Mouse (Mus musculus) limb, embryonic 10.5 days (tissue): ENCODE results near the gene Galm. TPM values are rescaled to one million over a fixed set of nuclear protein-coding genes. Genes with fewer than 3 reads are reported as not detected.

Experiments used
- DNase-seq: peaks from one replicate; pipeline ENCODE4 v3.0.0-alpha.2; 2017; ENCODE audit warnings: low spot score
- H3K27ac ChIP-seq: fragments of 300-500 bp; sonication (generic); 2 replicates; pipeline ENCODE4 v1.5.1; 2016; ENCODE audit warnings: mild to moderate bottlenecking
- H3K27me3 ChIP-seq: fragments of 300-500 bp; sonication (generic); 2 replicates; pipeline ENCODE4 v1.6.1; 2016; ENCODE audit warnings: low read depth, mild to moderate bottlenecking; ENCODE audit not compliant: poor library complexity, severe bottlenecking
- H3K36me3 ChIP-seq: fragments of 300-500 bp; sonication (generic); 2 replicates; pipeline ENCODE4 v1.6.1; 2016; ENCODE audit warnings: mild to moderate bottlenecking, moderate library complexity
- H3K4me1 ChIP-seq: fragments of 300-500 bp; sonication (generic); 2 replicates; pipeline ENCODE4 v1.6.1; 2016
- H3K4me3 ChIP-seq: fragments of 300-500 bp; sonication (generic); 2 replicates; pipeline ENCODE4 v1.5.1; 2016; ENCODE audit warnings: mild to moderate bottlenecking, moderate library complexity
- H3K9me3 ChIP-seq: fragments of 300-500 bp; sonication (generic); replicated peaks from 2 replicates; pipeline ENCODE4 v1.6.1; 2016; ENCODE audit warnings: mild to moderate bottlenecking
- WGBS: fragments of 180-500 bp; shearing (Covaris S2); methylation state at CpG from one replicate; pipeline ENCODE4 v1.1.7; 2016; 5-methylcytosine and 5-hydroxymethylcytosine counted together
- polyA plus RNA-seq: library from polyadenylated mRNA; unstranded; fragments of >200 nt; fragmentation: Nextera tagmentation; extraction: Ambion mirVana; gene quantifications from 2 replicates; pipeline ENCODE4 v1.2.1, GENCODE M21; 2016

The Galm gene
- polyA plus RNA-seq, 1 experiment from 2014 or later, result 12.8 TPM

- H3K36me3 ChIP-seq, result no peaks in the 10 kb centered on the region
- WGBS, result 95% methylated on average over 8 of the region's 8 CpGs
- no peak for DNase-seq
- no peak overlapping the region for H3K27ac ChIP-seq
- H3K9me3 ChIP-seq, result no peaks in the 10 kb centered on the region
- no peaks in the 10 kb centered on the region for H3K27me3 ChIP-seq
- no peak overlapping the region for H3K4me3 ChIP-seq
- no peaks in the 10 kb centered on the region for H3K4me1 ChIP-seq
Observed at GRCm38 (mm10) chr17:80156905-80157304, 29.6 kb downstream of the Galm start.

- DNase-seq, result no peak
Observed at GRCm38 (mm10) chr17:80157489-80157888, 30.2 kb downstream of the Galm start.

DNA sequence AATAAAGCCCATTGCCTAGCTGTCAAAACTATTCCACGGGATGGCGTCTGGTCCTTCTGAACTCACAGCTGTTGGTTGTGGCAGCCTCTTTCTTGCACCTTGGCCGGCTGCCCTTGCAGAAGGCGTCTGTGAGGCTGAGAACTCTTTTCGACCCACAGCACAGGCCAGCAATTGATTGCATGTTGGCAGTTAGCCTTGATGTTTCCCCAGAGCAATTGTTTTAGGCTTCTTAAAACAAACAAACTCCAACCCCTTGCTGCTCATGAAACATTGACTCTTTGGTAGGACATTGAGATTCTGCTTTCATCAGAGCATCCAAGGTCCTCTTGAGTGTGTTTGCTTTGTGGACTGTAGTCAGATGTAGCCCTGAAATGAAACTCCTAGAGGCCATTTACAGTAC, 33.2 kb downstream of the Galm start:
- H3K4me1 ChIP-seq, result no peaks in the 10 kb centered on the region
- H3K4me3 ChIP-seq, result no peak overlapping the region
- no peaks in the 10 kb centered on the region for H3K9me3 ChIP-seq
- no peaks in the 10 kb centered on the region for H3K36me3 ChIP-seq
- H3K27me3 ChIP-seq, result no peaks in the 10 kb centered on the region
- 79% methylated on average over 5 of the region's 5 CpGs for whole genome bisulfite sequencing
- DNase-seq, result no peak
- H3K27ac ChIP-seq, result no peak overlapping the region

More at GRCm38 (mm10) chr17:80157489-80157888, 30.2 kb downstream of the Galm start:
- no peak overlapping the region for H3K27ac ChIP-seq
- H3K4me1 ChIP-seq, result no peaks in the 10 kb centered on the region
- no peak overlapping the region for H3K4me3 ChIP-seq
- 94% methylated on average over 6 of the region's 6 CpGs for WGBS
- H3K9me3 ChIP-seq, result no peaks in the 10 kb centered on the region
- no peaks in the 10 kb centered on the region for H3K36me3 ChIP-seq
- no peaks in the 10 kb centered on the region for H3K27me3 ChIP-seq

DNA sequence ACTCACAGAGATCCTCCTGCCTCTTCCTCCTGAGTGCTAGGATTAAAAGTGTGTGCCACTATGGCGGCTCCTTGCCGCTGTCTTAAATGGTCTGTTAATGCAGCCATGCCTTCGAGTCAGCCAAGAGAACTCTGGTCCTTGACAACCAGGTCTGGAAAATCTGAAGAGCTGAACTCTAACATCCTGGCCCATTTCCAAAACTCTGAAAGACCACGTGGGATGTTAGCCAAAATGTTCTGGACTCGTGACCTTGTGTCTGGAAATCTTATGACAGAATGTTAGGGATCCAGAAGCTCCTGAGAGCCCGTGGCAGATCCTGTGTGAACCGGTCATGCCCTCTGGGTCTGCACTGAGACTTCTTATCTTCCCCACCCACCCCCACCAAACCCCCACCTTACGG, 36.7 kb downstream of the Galm start:
- Histone ChIP-seq H3K27ac (no peak overlapping the region), H3K27me3 (no peaks in the 10 kb centered on the region), H3K4me3 (no peak overlapping the region), H3K9me3 (no peaks in the 10 kb centered on the region), H3K36me3 (no peaks in the 10 kb centered on the region), H3K4me1 (peaks cover 19% of the 10 kb centered on the region)
- DNase-seq, result no peak
- WGBS, result 95% methylated on average over 8 of the region's 8 CpGs

DNA sequence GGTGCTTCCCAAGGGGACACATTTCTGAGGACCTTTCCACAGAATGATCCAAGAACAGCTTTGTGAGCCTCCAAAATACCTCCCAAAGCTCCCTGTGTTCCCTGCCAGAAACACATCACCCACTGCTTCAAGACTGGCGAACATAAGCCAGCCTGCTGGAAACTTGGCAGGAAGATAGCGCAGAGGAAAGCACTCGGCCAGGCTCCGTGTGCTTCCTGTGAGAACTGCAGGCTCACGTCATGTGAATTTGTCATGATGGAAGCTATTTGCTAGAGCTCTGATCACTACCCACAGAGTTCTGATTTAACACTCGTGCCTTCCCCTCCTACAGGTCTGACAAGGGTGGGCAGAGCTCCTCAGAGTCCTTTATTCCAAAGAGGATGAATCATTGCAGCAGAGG, 38.5 kb downstream of the Galm start:
- no peaks in the 10 kb centered on the region for H3K27me3 ChIP-seq
- no peaks in the 10 kb centered on the region for H3K9me3 ChIP-seq
- H3K36me3 ChIP-seq, result no peaks in the 10 kb centered on the region
- no peak overlapping the region for H3K27ac ChIP-seq
- H3K4me3 ChIP-seq, result no peak overlapping the region
- H3K4me1 ChIP-seq, result peaks cover 23% of the 10 kb centered on the region
- no peak for DNase-seq
- 86% methylated on average over 6 of the region's 6 CpGs for WGBS

DNA sequence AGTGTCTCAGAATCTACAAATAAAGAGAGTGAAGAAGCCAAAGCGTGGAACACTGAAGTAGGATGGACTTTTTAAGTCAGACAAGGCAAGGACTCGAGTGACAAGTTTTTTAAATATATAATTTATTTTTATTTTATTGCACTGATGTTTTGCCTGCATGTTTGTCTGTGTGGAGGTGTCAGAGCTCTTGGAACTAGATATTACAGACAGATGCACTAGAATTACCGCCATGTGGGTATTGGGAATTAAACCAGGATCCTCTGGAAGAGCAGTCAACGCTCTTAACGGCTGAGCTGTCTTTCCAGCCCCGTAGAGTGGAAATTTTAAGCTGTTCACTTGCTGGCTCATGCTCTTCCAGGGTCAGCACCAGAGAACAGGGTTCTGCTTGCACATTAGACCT, 39.1 kb downstream of the Galm start:
- no peaks in the 10 kb centered on the region for H3K9me3 ChIP-seq
- 92% methylated on average over 6 of the region's 6 CpGs for WGBS

GRCm38 (mm10) chr17:80167436-80167835, 40.2 kb downstream of the Galm start:
- peaks cover 23% of the 10 kb centered on the region for H3K4me1 ChIP-seq
- DNase-seq, result no peak
- no peak overlapping the region for H3K4me3 ChIP-seq
- H3K9me3 ChIP-seq, result no peaks in the 10 kb centered on the region
- no peaks in the 10 kb centered on the region for H3K27me3 ChIP-seq
- 77% methylated on average over 4 of the region's 4 CpGs for WGBS
- no peak overlapping the region for H3K27ac ChIP-seq
- H3K36me3 ChIP-seq, result no peaks in the 10 kb centered on the region

More for the DNA sequence above, 39.1 kb downstream of the Galm start:
- DNase-seq, result no peak
- Histone ChIP-seq H3K4me3 (no peak overlapping the region), H3K27me3 (no peaks in the 10 kb centered on the region), H3K4me1 (peaks cover 23% of the 10 kb centered on the region), H3K36me3 (no peaks in the 10 kb centered on the region), H3K27ac (no peak overlapping the region)

DNA sequence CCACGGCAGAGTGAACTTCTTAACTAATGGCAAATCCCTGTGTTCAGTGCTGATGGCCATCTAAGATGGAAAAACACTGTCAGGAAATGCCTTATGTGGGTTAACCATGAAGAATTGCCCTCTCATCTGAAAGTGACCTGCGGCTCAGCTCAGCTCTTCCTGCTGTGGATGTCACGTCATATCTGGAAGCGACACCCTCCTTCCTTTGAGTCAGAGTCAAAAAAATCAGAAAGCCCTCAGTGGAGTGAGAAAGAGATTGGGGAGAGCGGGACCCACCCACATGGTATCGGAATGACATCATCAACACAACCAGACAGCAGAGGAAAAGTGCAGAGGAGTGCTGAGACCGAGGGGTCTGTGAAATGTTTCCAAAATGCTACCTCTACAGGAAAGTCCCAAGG, 40.6 kb downstream of the Galm start:
- 68% methylated on average over 7 of the region's 7 CpGs for WGBS
- H3K4me3 ChIP-seq, result no peak overlapping the region

GRCm38 (mm10) chr17:80168425-80169182, 41.3 kb downstream of the Galm start:
- no peaks in the 10 kb centered on the region for H3K9me3 ChIP-seq
- 30% methylated on average over 16 of the region's 16 CpGs for WGBS
- peak; percentile 80 for DNase-seq
- no peaks in the 10 kb centered on the region for H3K27me3 ChIP-seq
- peaks cover 23% of the 10 kb centered on the region for H3K4me1 ChIP-seq
- peak overlapping the region; percentile 38 for H3K4me3 ChIP-seq
- H3K36me3 ChIP-seq, result no peaks in the 10 kb centered on the region
- H3K27ac ChIP-seq, result peak overlapping the region; percentile 66

More for the DNA sequence above, 40.6 kb downstream of the Galm start:
- Histone ChIP-seq H3K27ac (no peak overlapping the region), H3K4me1 (peaks cover 23% of the 10 kb centered on the region), H3K27me3 (no peaks in the 10 kb centered on the region), H3K9me3 (no peaks in the 10 kb centered on the region), H3K36me3 (no peaks in the 10 kb centered on the region)
- no peak for DNase-seq

GRCm38 (mm10) chr17:80169792-80170191, 42.5 kb downstream of the Galm start:
- no peak for DNase-seq
- peaks cover 27% of the 10 kb centered on the region for H3K4me1 ChIP-seq
- no peaks in the 10 kb centered on the region for H3K36me3 ChIP-seq
- H3K4me3 ChIP-seq, result no peak overlapping the region
- H3K27me3 ChIP-seq, result no peaks in the 10 kb centered on the region
- no peak overlapping the region for H3K27ac ChIP-seq
- no peaks in the 10 kb centered on the region for H3K9me3 ChIP-seq
- WGBS, result 92% methylated on average over 6 of the region's 6 CpGs

DNA sequence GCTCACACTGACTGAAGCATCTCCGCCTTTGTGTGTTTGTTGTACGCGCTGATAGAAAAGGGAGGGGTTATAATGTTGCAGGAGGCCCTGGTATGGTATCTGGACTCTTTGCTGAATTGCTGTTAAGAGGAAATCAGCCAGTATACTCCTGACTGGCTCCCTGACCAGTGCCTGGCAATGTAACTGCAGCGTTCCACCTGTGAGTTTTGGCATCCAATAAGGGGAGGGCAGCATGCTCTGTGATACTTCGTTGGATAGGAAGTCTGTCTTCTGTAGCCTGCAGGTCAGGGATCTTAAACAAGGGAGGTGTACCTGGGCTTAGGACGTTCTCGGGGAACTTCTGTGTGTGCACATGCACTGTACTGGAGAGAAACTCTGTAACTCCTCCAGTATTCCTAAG, 43.7 kb downstream of the Galm start:
- DNase-seq, result no peak

DNA sequence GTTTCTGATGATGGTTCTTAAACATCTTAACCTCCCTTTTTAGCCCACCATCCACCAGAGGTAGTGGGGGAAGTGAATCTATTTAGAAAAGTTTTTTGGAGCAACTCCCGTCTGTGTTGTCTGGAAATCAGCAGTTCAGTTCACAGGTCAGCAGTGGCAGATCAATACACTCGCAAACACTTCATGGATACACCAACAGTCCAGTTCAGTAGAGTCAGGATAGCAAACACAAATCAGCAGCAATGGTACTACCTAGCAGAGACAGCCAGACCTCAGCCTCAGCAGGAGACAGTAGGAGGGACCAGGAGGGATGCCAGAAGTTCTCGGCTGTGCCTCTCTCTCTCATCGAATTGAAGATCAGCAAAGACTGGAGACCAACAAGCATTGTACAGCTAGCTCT, 44.7 kb downstream of the Galm start:
- no peak for DNase-seq
- no peak overlapping the region for H3K4me3 ChIP-seq
- no peaks in the 10 kb centered on the region for H3K9me3 ChIP-seq
- WGBS, result 85% methylated on average over 4 of the region's 4 CpGs
- no peak overlapping the region for H3K27ac ChIP-seq
- no peaks in the 10 kb centered on the region for H3K27me3 ChIP-seq
- H3K4me1 ChIP-seq, result peaks cover 33% of the 10 kb centered on the region
- no peaks in the 10 kb centered on the region for H3K36me3 ChIP-seq

More for the DNA sequence above, 43.7 kb downstream of the Galm start:
- no peak overlapping the region for H3K27ac ChIP-seq
- no peak overlapping the region for H3K4me3 ChIP-seq
- H3K4me1 ChIP-seq, result peaks cover 33% of the 10 kb centered on the region
- H3K27me3 ChIP-seq, result no peaks in the 10 kb centered on the region
- WGBS, result 93% methylated on average over 7 of the region's 7 CpGs
- H3K36me3 ChIP-seq, result no peaks in the 10 kb centered on the region
- no peaks in the 10 kb centered on the region for H3K9me3 ChIP-seq

- WGBS, result 92% methylated on average over 5 of the region's 5 CpGs
- no peaks in the 10 kb centered on the region for H3K27me3 ChIP-seq
- H3K36me3 ChIP-seq, result no peaks in the 10 kb centered on the region
- H3K27ac ChIP-seq, result no peak overlapping the region
- no peak overlapping the region for H3K4me3 ChIP-seq
- H3K4me1 ChIP-seq, result peaks cover 26% of the 10 kb centered on the region
- H3K9me3 ChIP-seq, result no peaks in the 10 kb centered on the region
- no peak for DNase-seq
Observed at GRCm38 (mm10) chr17:80172761-80173160, 45.5 kb downstream of the Galm start.

- WGBS, result 92% methylated on average over 2 of the region's 2 CpGs
- no peak for DNase-seq
- no peak overlapping the region for H3K4me3 ChIP-seq
- H3K4me1 ChIP-seq, result peaks cover 17% of the 10 kb centered on the region
- H3K27me3 ChIP-seq, result no peaks in the 10 kb centered on the region
- H3K9me3 ChIP-seq, result no peaks in the 10 kb centered on the region
- no peak overlapping the region for H3K27ac ChIP-seq
- no peaks in the 10 kb centered on the region for H3K36me3 ChIP-seq
Observed at GRCm38 (mm10) chr17:80173708-80174107, 46.4 kb downstream of the Galm start.
